Mouse (Mus musculus) embryonic facial prominence, embryonic 11.5 days (tissue): ENCODE measurements around the gene Dusp2. TPM values are rescaled to one million over a fixed set of nuclear protein-coding genes. Genes with fewer than 3 reads are reported as not detected.

Experiments
- ATAC-seq: fragments of 200-750 bp; cut with Nextera tagmentation; replicated peaks from 2 replicates; pipeline ENCODE4 v1.8.0; 2017; ENCODE audit warnings: low read depth; ENCODE audit not compliant: insufficient number of reproducible peaks, low FRiP score, low TSS enrichment
- DNase-seq: peaks from one replicate; pipeline ENCODE4 v3.0.0-alpha.2; 2015; ENCODE audit warnings: low spot score
- H3K27ac ChIP-seq: fragments of 300-500 bp; sonication (generic); replicated peaks from 2 replicates; pipeline ENCODE4 v1.5.1; 2014; ENCODE audit warnings: mild to moderate bottlenecking, low read depth, low read length, control low read depth
- H3K27me3 ChIP-seq: fragments of 300-500 bp; sonication (generic); 2 replicates; pipeline ENCODE4 v1.6.1; 2014; ENCODE audit warnings: mild to moderate bottlenecking, low read length, moderate library complexity, mixed read lengths; ENCODE audit not compliant: control insufficient read depth, insufficient read depth
- H3K36me3 ChIP-seq: fragments of 300-500 bp; sonication (generic); replicated peaks from 2 replicates; pipeline ENCODE4 v1.6.1; 2014; ENCODE audit warnings: low read depth, mild to moderate bottlenecking, low read length, moderate library complexity, mixed read lengths; ENCODE audit not compliant: control insufficient read depth, insufficient read depth
- H3K4me1 ChIP-seq: fragments of 300-500 bp; sonication (generic); 2 replicates; pipeline ENCODE4 v1.6.1; 2014; ENCODE audit warnings: low read length, mixed read lengths; ENCODE audit not compliant: control insufficient read depth, insufficient read depth
- H3K4me2 ChIP-seq: fragments of 300-500 bp; sonication (generic); 2 replicates; pipeline ENCODE4 v1.6.1; 2014; ENCODE audit warnings: low read depth, mild to moderate bottlenecking, control low read depth, low read length, moderate library complexity
- H3K4me3 ChIP-seq: fragments of 300-500 bp; sonication (generic); 2 replicates; pipeline ENCODE4 v1.5.1; 2014; ENCODE audit warnings: low read depth, low read length, control low read depth
- H3K9ac ChIP-seq: fragments of 300-500 bp; sonication (generic); replicated peaks from 2 replicates; pipeline ENCODE4 v1.6.1; 2014; ENCODE audit warnings: mild to moderate bottlenecking, control low read depth, low read length
- H3K9me3 ChIP-seq: fragments of 300-500 bp; sonication (generic); replicated peaks from 2 replicates; pipeline ENCODE4 v1.6.1; 2016; ENCODE audit warnings: mild to moderate bottlenecking, low read length, inconsistent platforms, mixed read lengths; ENCODE audit not compliant: control insufficient read depth
- WGBS: fragments of 180-500 bp; shearing (Covaris S2); extraction: QIAGEN DNeasy Blood & Tissue Kit; methylation state at CpG from one replicate; pipeline ENCODE4 v1.1.7; 2014; 5-methylcytosine and 5-hydroxymethylcytosine counted together
- polyA plus RNA-seq: library from polyadenylated mRNA; unstranded; fragments of >200 nt; fragmentation: Nextera tagmentation; extraction: Ambion mirVana; gene quantifications from 2 replicates; pipeline ENCODE4 v1.2.1, GENCODE M21; 2014

The Dusp2 gene
- polyA plus RNA-seq, 1 experiment from 2014 or later = 4.4 TPM

GRCm38 (mm10) chr2:127337531-127337930, 1.6 kb downstream of the Dusp2 start:
- H3K9me3 ChIP-seq = no peaks in the 10 kb centered on the region
- DNase-seq (no peak), ATAC-seq (no peak)
- no peak overlapping the region for H3K9ac ChIP-seq
- 69% methylated on average over 11 of the region's 11 CpGs for WGBS
- no peak overlapping the region for H3K4me2 ChIP-seq
- H3K4me1 ChIP-seq = peaks cover 6% of the 10 kb centered on the region
- H3K27ac ChIP-seq = no peak overlapping the region
- peaks cover 16% of the 10 kb centered on the region for H3K27me3 ChIP-seq
- H3K4me3 ChIP-seq = no peak overlapping the region
- no peaks in the 10 kb centered on the region for H3K36me3 ChIP-seq

GRCm38 (mm10) chr2:127338012-127338411, 2.1 kb downstream of the Dusp2 start:
- peaks cover 16% of the 10 kb centered on the region for H3K27me3 ChIP-seq
- H3K4me1 ChIP-seq = peaks cover 6% of the 10 kb centered on the region
- H3K4me2 ChIP-seq = no peak overlapping the region
- no peak overlapping the region for H3K9ac ChIP-seq
- no peaks in the 10 kb centered on the region for H3K9me3 ChIP-seq
- 56% methylated on average over 7 of the region's 7 CpGs for WGBS
- no peaks in the 10 kb centered on the region for H3K36me3 ChIP-seq
- DNase-seq (no peak), ATAC-seq (no peak)
- H3K4me3 ChIP-seq = no peak overlapping the region
- no peak overlapping the region for H3K27ac ChIP-seq

DNA sequence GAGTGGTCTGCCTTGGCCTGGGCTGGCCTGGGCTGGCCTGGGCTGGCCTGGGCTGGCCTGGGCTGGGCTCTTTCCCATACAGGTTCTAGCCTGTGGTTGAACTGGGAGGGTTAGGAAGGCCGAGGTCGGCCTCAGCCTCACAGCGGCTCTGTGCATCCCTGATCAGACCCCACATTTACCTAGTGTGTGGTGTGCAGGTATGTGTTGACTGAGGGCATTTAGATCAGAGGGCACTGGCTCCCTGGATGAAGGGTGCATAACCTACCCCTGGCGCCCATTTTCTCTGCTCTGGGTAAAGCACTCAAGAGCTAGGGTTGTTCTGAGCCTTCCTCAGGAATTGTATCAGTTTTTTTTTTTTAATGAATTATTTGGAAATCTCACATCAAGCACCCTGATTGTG, 2.5 kb downstream of the Dusp2 start, which contains the start of gene Astl:
TSS of gene Astl (plus strand) at position 224 of the 400 bp plus-strand sequence.
- Histone ChIP-seq H3K9ac (no peak within 1 kb of the TSS), H3K9me3 (no peaks in the 10 kb centered on the region), H3K4me2 (no peak within 1 kb of the TSS), H3K27me3 (peaks cover 16% of the 10 kb centered on the region), H3K4me1 (peaks cover 6% of the 10 kb centered on the region), H3K4me3 (no peak within 1 kb of the TSS), H3K27ac (no peak within 1 kb of the TSS), H3K36me3 (no peaks in the 10 kb centered on the region)
- WGBS = 79% methylated on average over 4 of the region's 4 CpGs
- ATAC-seq = no peak
- no peak for DNase-seq

GRCm38 (mm10) chr2:127338833-127339232, 2.9 kb downstream of the Dusp2 start:
- ATAC-seq = no peak
- Histone ChIP-seq H3K9me3 (no peaks in the 10 kb centered on the region), H3K27ac (no peak overlapping the region), H3K4me3 (no peak overlapping the region), H3K36me3 (no peaks in the 10 kb centered on the region), H3K4me1 (peaks cover 6% of the 10 kb centered on the region), H3K27me3 (peaks cover 16% of the 10 kb centered on the region), H3K4me2 (no peak overlapping the region), H3K9ac (no peak overlapping the region)
- WGBS = 64% methylated on average over 4 of the region's 4 CpGs
- no peak for DNase-seq

- Histone ChIP-seq H3K9ac (no peak overlapping the region), H3K27ac (no peak overlapping the region), H3K9me3 (no peaks in the 10 kb centered on the region), H3K4me3 (no peak overlapping the region), H3K36me3 (no peaks in the 10 kb centered on the region), H3K4me1 (peaks cover 6% of the 10 kb centered on the region), H3K27me3 (peaks cover 16% of the 10 kb centered on the region), H3K4me2 (no peak overlapping the region)
- ATAC-seq (no peak), DNase-seq (no peak)
- 78% methylated on average over 6 of the region's 6 CpGs for WGBS
Observed at GRCm38 (mm10) chr2:127339262-127339661, 3.3 kb downstream of the Dusp2 start.

GRCm38 (mm10) chr2:127341159-127341558, 5.2 kb downstream of the Dusp2 start:
- Histone ChIP-seq H3K4me2 (no peak overlapping the region), H3K27ac (no peak overlapping the region), H3K9me3 (no peaks in the 10 kb centered on the region), H3K9ac (no peak overlapping the region), H3K27me3 (peaks cover 9% of the 10 kb centered on the region), H3K4me3 (no peak overlapping the region), H3K4me1 (peaks cover 3% of the 10 kb centered on the region), H3K36me3 (no peaks in the 10 kb centered on the region)
- 0 out of 2 replicates have a peak, but pooled peaks have one; percentile 27 for ATAC-seq
- DNase-seq = peak; percentile 79
- 21% methylated on average over 3 of the region's 3 CpGs for WGBS

- no peak for ATAC-seq
- Histone ChIP-seq H3K4me3 (no peak overlapping the region), H3K4me1 (no peaks in the 10 kb centered on the region), H3K36me3 (no peaks in the 10 kb centered on the region), H3K27ac (no peak overlapping the region), H3K9ac (no peak overlapping the region), H3K9me3 (no peaks in the 10 kb centered on the region), H3K27me3 (no peaks in the 10 kb centered on the region), H3K4me2 (no peak overlapping the region)
- no peak for DNase-seq
- WGBS = 71% methylated on average over 1 of the region's 1 CpGs
Observed at GRCm38 (mm10) chr2:127346334-127346733, 10.4 kb downstream of the Dusp2 start.

- H3K27me3 ChIP-seq = no peaks in the 10 kb centered on the region
- ATAC-seq (no peak), DNase-seq (no peak)
- H3K4me2 ChIP-seq = no peak overlapping the region
- H3K36me3 ChIP-seq = no peaks in the 10 kb centered on the region
- WGBS = 76% methylated on average over 13 of the region's 13 CpGs
- H3K27ac ChIP-seq = no peak overlapping the region
- H3K4me1 ChIP-seq = no peaks in the 10 kb centered on the region
- H3K9ac ChIP-seq = no peak overlapping the region
- H3K9me3 ChIP-seq = no peaks in the 10 kb centered on the region
- H3K4me3 ChIP-seq = no peak overlapping the region
Observed at GRCm38 (mm10) chr2:127347147-127347985, 11.4 kb downstream of the Dusp2 start.
